Mouse (Mus musculus) monocyte, adult 5-6 weeks (primary cell): ENCODE measurements around the gene Junb. TPM values are rescaled to one million over a fixed set of nuclear protein-coding genes. Genes with fewer than 3 reads are reported as not detected.

Experiments used
- ATAC-seq: fragments of 153-309, 156-312 bp; replicated peaks from 2 replicates; pipeline ENCODE4 v1.8.0; 2017; ENCODE audit warnings: mild to moderate bottlenecking; ENCODE audit not compliant: low TSS enrichment, insufficient number of reproducible peaks, severe bottlenecking, poor library complexity, low FRiP score
- total RNA-seq: library from RNA; stranded (forward); fragments of 200-1000, 200-491, 200-594 nt; gene quantifications from 3 replicates; pipeline ENCODE4 v1.2.3, GENCODE M21; 2017

The Junb gene
- total RNA-seq, 1 experiment from 2014 or later, result 444 TPM

- ATAC-seq, result 0 out of 2 replicates have a peak, but pooled peaks have one; percentile 36
These were observed 31.3 kb downstream of the Junb start for GRCm38 (mm10) chr8:84947241-84947545.

GRCm38 (mm10) chr8:84946528-84947240 lies 31.8 kb downstream of the Junb start, which contains the start of gene Rtbdn:
Rtbdn (plus strand) TSS chr8:84946991.
- ATAC-seq, result no peak

- no peak for ATAC-seq
These were observed 32.6 kb downstream of the Junb start for GRCm38 (mm10) chr8:84945633-84946527.

GRCm38 (mm10) chr8:84945235-84945632 lies 33.3 kb downstream of the Junb start:
- ATAC-seq, result no peak

GRCm38 (mm10) chr8:84944478-84945160 lies 33.9 kb downstream of the Junb start:
- no peak for ATAC-seq

- ATAC-seq, result no peak
These were observed 34.8 kb downstream of the Junb start for GRCm38 (mm10) chr8:84943699-84944098.

GRCm38 (mm10) chr8:84937620-84938485 lies 40.7 kb downstream of the Junb start:
- no peak for ATAC-seq

- ATAC-seq, result 0 out of 2 replicates have a peak, but pooled peaks have one; percentile 54
These were observed 41.5 kb downstream of the Junb start, which contains the start of gene Mast1 for GRCm38 (mm10) chr8:84936962-84937546. Mast1 (minus strand) TSS chr8:84937359.

- no peak; the same call in 1 of the 2 replicates for ATAC-seq
These were observed 42.2 kb downstream of the Junb start for GRCm38 (mm10) chr8:84936041-84936961.

- ATAC-seq, result no peak; the same call in 1 of the 2 replicates
These were observed 43.0 kb downstream of the Junb start for GRCm38 (mm10) chr8:84935489-84935888.

- ATAC-seq, result no peak
These were observed 43.7 kb downstream of the Junb start for GRCm38 (mm10) chr8:84934860-84935259.

GRCm38 (mm10) chr8:84933767-84934559 lies 44.6 kb downstream of the Junb start:
- no peak for ATAC-seq

GRCm38 (mm10) chr8:84930582-84930981 lies 47.9 kb downstream of the Junb start:
- no peak for ATAC-seq

- peak; percentile 79 for ATAC-seq
These were observed 49.8 kb downstream of the Junb start for GRCm38 (mm10) chr8:84928456-84929306.

- ATAC-seq, result no peak
These were observed 51.0 kb downstream of the Junb start for GRCm38 (mm10) chr8:84927513-84927912.
